Mouse (Mus musculus): ENCODE measurements around the gene Ap3s2.

The Ap3s2 gene

DNA sequence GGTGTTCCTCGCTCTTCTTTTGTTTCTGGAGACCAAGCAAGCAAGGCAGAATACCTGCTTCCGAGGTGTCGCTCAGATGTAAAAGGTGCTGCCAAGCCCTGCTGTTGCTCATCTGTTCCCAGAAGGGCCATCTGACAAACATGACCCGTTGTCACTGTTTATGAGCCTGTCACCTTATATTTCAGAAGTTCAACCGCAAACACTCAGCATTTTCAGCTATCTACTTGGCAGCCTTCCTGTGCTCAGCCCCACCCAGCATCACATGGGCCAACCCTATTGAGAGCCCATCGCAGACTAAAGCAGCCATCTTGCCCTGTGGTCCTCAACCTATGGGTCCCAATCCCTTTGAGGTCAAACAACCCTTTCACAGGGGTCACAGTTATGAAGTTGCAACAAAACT, 19.7 kb downstream of the Ap3s2 start:
- TF ChIP-seq CTCF (conservative IDR thresholded peaks at IDR 0.05; ENCODE audit: low read length), result no peak
- TF ChIP-seq NANOG (IDR thresholded peaks at IDR 0.05; ENCODE audit: borderline replicate concordance, low read length), result no peak
- no peak for TF ChIP-seq POU5F1 (IDR thresholded peaks at IDR 0.05; ENCODE audit: borderline replicate concordance, low read length)
- Histone ChIP-seq H3K4me1 (replicated peaks; ENCODE audit: low read depth, low read length) (peaks cover 18% of the 10 kb centered on the region), H3K9me3 (ENCODE audit: low read length) (no peaks in the 10 kb centered on the region), H3K27me3 (ENCODE audit: insufficient read depth, low read length) (no peaks in the 10 kb centered on the region), H3K36me3 (ENCODE audit: insufficient read depth, low read length) (peaks cover 81% of the 10 kb centered on the region), H3K4me3 (replicated peaks; ENCODE audit: low read length) (no peak overlapping the region)

DNA sequence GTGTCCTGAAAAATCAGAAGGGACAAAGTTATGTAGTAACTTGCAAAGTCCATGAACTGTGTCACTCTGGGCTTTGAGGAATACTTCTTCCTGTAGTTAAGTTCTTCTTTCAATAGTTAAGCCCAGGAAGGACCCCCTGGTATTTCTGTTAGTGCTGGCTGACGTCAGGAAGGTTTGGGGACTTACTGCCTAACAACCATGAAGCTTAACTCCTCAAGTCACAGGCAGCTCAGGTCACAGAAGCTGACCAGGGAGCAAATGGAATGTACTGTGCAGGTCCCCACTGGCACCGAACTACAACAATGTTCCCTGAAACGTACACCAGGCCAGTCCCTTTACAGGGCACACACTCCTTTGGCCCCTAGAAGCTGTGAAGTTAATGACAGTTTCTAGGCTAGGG, 25.2 kb downstream of the Ap3s2 start:
- peaks cover 65% of the 10 kb centered on the region for H3K36me3 ChIP-seq (ENCODE audit: insufficient read depth, low read length)
- no peak for TF ChIP-seq CTCF (conservative IDR thresholded peaks at IDR 0.05; ENCODE audit: low read length)
- no peak overlapping the region for H3K4me3 ChIP-seq (replicated peaks; ENCODE audit: low read length)
- no peaks in the 10 kb centered on the region for H3K27me3 ChIP-seq (ENCODE audit: insufficient read depth, low read length)
- H3K9me3 ChIP-seq (ENCODE audit: low read length), result no peaks in the 10 kb centered on the region
- H3K4me1 ChIP-seq (replicated peaks; ENCODE audit: low read depth, low read length), result peaks cover 56% of the 10 kb centered on the region

DNA sequence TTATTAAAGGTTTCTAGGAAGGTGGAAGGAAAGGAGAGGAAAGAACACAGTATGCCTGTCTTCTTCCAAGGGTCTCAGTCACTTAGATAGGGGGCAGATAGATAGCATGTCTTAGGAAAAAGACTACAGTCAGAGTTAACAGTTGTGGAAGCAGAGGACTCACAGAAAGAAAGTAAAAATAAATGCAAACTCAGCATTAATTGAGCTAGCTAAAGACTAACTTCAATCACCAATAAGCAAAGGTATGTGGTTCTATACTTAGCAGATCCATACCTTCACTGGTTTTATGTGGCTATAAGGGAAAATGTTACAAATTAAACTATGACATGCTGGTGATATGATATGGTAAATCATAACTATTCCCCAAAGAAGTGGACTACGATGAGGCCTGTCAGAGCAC, 25.7 kb downstream of the Ap3s2 start:
- H3K4me3 ChIP-seq (replicated peaks; ENCODE audit: low read length), result no peak overlapping the region
- no peak for TF ChIP-seq NANOG (IDR thresholded peaks at IDR 0.05; ENCODE audit: borderline replicate concordance, low read length)
- TF ChIP-seq POU5F1 (IDR thresholded peaks at IDR 0.05; ENCODE audit: borderline replicate concordance, low read length), result no peak
- no peak for TF ChIP-seq CTCF (conservative IDR thresholded peaks at IDR 0.05; ENCODE audit: low read length)
- H3K27me3 ChIP-seq (ENCODE audit: insufficient read depth, low read length), result no peaks in the 10 kb centered on the region
- peaks cover 60% of the 10 kb centered on the region for H3K4me1 ChIP-seq (replicated peaks; ENCODE audit: low read depth, low read length)
- H3K36me3 ChIP-seq (ENCODE audit: insufficient read depth, low read length), result peaks cover 64% of the 10 kb centered on the region
- no peaks in the 10 kb centered on the region for H3K9me3 ChIP-seq (ENCODE audit: low read length)

DNA sequence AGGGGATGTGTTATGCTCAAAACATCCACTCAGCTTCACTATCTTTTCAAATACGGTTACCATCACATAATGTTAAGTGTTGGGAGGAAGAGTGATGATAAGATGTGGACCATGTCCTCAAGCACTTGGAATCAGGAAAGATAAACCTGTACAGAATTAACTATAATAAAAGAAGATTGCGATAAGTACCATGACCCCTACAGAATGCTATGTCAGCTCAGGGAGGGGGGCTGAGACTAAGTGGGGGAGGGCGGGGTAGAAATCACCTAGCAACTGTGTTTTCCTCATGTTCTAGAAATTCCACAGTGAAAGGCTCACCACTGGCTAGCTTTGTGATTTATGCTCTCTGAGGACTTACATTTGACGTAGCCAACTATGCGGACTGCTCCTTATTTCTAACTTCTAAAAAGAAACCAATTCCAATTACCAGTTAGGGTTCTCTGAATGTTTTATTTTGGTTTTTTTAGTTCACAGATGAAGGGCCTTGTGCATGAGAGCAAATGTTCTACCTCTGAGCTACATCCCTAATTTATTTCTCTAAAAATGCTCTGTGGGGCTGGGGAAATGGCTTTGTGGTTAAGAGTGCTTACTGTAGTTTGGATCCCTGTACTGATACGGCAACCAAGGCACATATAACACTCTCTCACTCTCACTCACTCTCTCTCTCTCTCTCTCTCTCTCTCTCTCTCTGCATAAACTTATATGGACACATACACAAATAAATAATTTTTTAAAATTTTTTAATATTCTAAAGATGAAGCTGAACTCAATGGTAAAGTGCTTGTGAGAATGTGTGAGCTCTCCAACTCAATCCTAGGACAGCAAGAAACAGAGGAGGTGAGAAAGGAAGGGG, 27.6 kb downstream of the Ap3s2 start:
- Histone ChIP-seq H3K27me3 (ENCODE audit: insufficient read depth, low read length) (no peaks in the 10 kb centered on the region), H3K9me3 (ENCODE audit: low read length) (no peaks in the 10 kb centered on the region), H3K36me3 (ENCODE audit: insufficient read depth, low read length) (peaks cover 64% of the 10 kb centered on the region), H3K4me1 (replicated peaks; ENCODE audit: low read depth, low read length) (peaks cover 67% of the 10 kb centered on the region), H3K4me3 (replicated peaks; ENCODE audit: low read length) (no peak overlapping the region)
- TF ChIP-seq POU5F1 (IDR thresholded peaks at IDR 0.05; ENCODE audit: borderline replicate concordance, low read length), result no peak
- no peak for TF ChIP-seq NANOG (IDR thresholded peaks at IDR 0.05; ENCODE audit: borderline replicate concordance, low read length)

DNA sequence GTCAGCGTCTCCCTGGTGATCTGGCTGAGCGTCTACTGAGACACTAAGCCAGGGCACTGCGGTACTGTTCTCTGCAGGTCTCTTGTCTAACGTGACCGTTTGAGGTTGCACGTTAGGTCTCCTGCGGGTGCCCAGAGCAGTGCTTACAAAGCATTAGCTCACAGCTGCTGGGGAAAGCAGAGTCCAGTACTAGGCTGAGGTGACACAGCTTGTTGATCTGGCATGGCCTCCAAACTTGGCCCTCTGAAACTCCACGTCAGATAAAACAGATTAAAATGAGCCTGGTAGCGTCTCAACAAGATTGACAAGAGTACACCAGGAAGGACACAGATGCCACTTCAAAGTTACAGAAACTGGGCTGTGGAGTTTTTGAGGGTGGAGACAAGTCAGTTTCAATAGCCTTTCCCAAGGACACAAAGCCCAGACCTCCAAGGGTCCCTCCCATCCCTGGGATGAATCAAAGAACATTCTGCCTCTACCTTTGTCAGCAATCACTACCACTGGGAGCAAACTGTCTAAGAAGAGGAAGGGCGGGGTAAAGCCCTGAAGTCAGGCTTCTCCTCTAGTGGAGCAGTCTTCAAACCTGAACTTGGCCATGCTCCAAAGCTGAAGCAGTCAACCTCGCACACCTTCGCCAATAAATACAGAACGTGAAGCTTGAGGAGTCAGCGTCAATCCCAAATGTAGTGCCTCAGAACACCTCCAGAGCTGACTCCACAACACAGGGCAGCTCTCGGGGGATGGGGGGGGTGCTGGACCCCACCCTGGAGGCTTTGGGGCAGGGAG, 29.8 kb downstream of the Ap3s2 start:
- Histone ChIP-seq H3K27me3 (ENCODE audit: insufficient read depth, low read length) (no peaks in the 10 kb centered on the region), H3K4me1 (replicated peaks; ENCODE audit: low read depth, low read length) (peaks cover 63% of the 10 kb centered on the region), H3K36me3 (ENCODE audit: insufficient read depth, low read length) (peaks cover 53% of the 10 kb centered on the region), H3K4me3 (replicated peaks; ENCODE audit: low read length) (no peak overlapping the region), H3K9me3 (ENCODE audit: low read length) (no peaks in the 10 kb centered on the region)
- no peak for TF ChIP-seq POU5F1 (IDR thresholded peaks at IDR 0.05; ENCODE audit: borderline replicate concordance, low read length)
- no peak for TF ChIP-seq CTCF (conservative IDR thresholded peaks at IDR 0.05; ENCODE audit: low read length)
- no peak for TF ChIP-seq NANOG (IDR thresholded peaks at IDR 0.05; ENCODE audit: borderline replicate concordance, low read length)

DNA sequence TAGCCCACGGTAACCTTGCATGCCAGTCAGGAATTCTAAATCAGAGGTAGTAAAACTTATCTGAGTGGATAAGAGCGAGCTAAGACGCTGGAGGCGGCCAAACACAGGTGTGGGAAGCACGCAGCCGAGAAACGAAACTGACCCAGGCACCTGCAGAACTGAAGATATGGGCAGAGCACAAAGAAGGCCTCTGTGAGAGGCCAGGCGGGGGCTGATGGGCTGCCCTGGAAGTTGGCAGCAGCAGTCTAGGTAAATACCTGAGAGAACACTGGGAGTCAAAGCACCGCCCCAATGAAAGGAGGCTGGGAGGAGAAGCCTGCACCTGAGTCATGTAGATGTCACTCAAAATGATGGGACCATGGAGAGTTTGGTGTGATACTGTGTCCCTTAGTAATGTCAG, 31.8 kb downstream of the Ap3s2 start:
- no peak overlapping the region for H3K4me3 ChIP-seq (replicated peaks; ENCODE audit: low read length)
- no peaks in the 10 kb centered on the region for H3K27me3 ChIP-seq (ENCODE audit: insufficient read depth, low read length)
- H3K4me1 ChIP-seq (replicated peaks; ENCODE audit: low read depth, low read length), result peaks cover 45% of the 10 kb centered on the region
- H3K9me3 ChIP-seq (ENCODE audit: low read length), result no peaks in the 10 kb centered on the region
- TF ChIP-seq POU5F1 (IDR thresholded peaks at IDR 0.05; ENCODE audit: borderline replicate concordance, low read length) (no peak), NANOG (IDR thresholded peaks at IDR 0.05; ENCODE audit: borderline replicate concordance, low read length) (no peak), CTCF (conservative IDR thresholded peaks at IDR 0.05; ENCODE audit: low read length) (no peak)
- peaks cover 53% of the 10 kb centered on the region for H3K36me3 ChIP-seq (ENCODE audit: insufficient read depth, low read length)

DNA sequence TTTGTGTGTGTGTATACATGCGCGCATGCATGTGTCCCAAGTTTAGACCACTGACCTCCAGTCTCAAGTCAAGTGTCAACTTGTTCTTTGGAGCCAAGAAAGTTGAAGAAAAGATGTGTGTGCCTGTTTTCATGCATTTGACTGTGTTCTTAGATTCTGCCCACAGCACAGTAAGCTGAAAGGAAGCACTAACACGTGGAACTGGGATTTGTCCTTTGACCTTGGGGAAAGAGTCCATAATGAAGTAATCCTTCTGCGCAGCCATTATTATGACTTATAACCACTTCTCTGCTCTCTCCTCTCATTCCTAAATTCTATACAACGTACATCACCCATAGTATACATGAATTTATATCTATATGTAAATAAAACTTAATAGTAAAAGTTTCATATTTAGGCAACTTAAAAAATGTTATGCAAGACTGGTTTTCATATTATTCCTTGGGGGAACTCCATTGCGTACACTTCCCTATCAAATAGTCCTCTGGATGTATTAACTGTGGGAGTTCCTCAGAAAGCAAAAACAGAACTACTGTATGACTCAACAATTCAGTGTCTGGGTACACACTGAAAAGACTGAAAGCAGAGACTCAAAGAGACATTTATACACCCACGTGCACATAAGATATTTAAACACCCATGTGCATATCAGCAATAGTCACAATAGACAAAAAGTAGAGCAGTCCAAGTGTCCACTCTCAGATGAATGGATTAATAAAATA, 36.7 kb downstream of the Ap3s2 start:
- Histone ChIP-seq H3K9me3 (ENCODE audit: low read length) (no peaks in the 10 kb centered on the region), H3K4me1 (replicated peaks; ENCODE audit: low read depth, low read length) (peaks cover 36% of the 10 kb centered on the region), H3K4me3 (replicated peaks; ENCODE audit: low read length) (no peak overlapping the region), H3K36me3 (ENCODE audit: insufficient read depth, low read length) (peaks cover 66% of the 10 kb centered on the region), H3K27me3 (ENCODE audit: insufficient read depth, low read length) (no peaks in the 10 kb centered on the region)
- TF ChIP-seq NANOG (IDR thresholded peaks at IDR 0.05; ENCODE audit: borderline replicate concordance, low read length) (no peak), CTCF (conservative IDR thresholded peaks at IDR 0.05; ENCODE audit: low read length) (no peak), POU5F1 (IDR thresholded peaks at IDR 0.05; ENCODE audit: borderline replicate concordance, low read length) (no peak)

DNA sequence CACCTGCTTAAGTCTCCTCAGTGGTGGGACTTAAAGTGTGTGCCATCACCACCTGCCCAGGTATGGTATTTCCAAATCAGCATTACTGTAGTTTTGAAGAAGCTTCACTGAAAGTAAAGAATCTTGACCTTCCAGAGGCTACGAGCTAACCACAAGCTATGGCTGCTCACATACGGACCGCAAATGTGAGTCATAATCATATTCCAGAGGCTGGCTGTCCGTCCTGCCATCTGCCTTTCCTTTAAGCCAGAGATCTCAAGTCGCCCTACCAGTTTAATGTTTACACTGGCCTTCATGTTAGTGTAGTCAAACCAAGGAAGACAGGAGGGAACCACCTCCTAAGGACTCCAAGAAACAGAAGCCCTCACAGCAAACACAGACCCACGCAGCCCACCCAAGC, 38.5 kb downstream of the Ap3s2 start:
- Histone ChIP-seq H3K4me1 (replicated peaks; ENCODE audit: low read depth, low read length) (peaks cover 37% of the 10 kb centered on the region), H3K9me3 (ENCODE audit: low read length) (no peaks in the 10 kb centered on the region), H3K4me3 (replicated peaks; ENCODE audit: low read length) (no peak overlapping the region), H3K36me3 (ENCODE audit: insufficient read depth, low read length) (peaks cover 59% of the 10 kb centered on the region), H3K27me3 (ENCODE audit: insufficient read depth, low read length) (no peaks in the 10 kb centered on the region)
- no peak for TF ChIP-seq POU5F1 (IDR thresholded peaks at IDR 0.05; ENCODE audit: borderline replicate concordance, low read length)
- no peak for TF ChIP-seq NANOG (IDR thresholded peaks at IDR 0.05; ENCODE audit: borderline replicate concordance, low read length)
- TF ChIP-seq CTCF (conservative IDR thresholded peaks at IDR 0.05; ENCODE audit: low read length), result no peak

All from E14TG2a.4 (cell line).